Mouse (Mus musculus): ENCODE data around the gene Slc39a12.
A peak's percentile ranks its signal among the peaks of the same experiment; 100 is the strongest.

Gene Slc39a12

GRCm38 (mm10) chr2:14388162-14388561, at the start of gene Slc39a12:
Gene Slc39a12 (plus strand): TSS chr2:14388316.
- no peak for DNase-seq (ENCODE audit: low read depth)

GRCm38 (mm10) chr2:14341652-14342308, 46.3 kb upstream of the Slc39a12 start:
- DNase-seq (ENCODE audit: low read depth), result peak; percentile 85

- no peak for DNase-seq (ENCODE audit: low read depth)
Measured at GRCm38 (mm10) chr2:14342309-14342839, 45.7 kb upstream of the Slc39a12 start.

- peak; percentile 2 for DNase-seq (ENCODE audit: low read depth)
Measured at GRCm38 (mm10) chr2:14388856-14389255, 740 bp downstream of the Slc39a12 start.

- DNase-seq (ENCODE audit: low read depth), result no peak
Measured at GRCm38 (mm10) chr2:14390900-14391299, 2.8 kb downstream of the Slc39a12 start.

- no peak for DNase-seq (ENCODE audit: low read depth)
Measured at GRCm38 (mm10) chr2:14403000-14403399, 14.9 kb downstream of the Slc39a12 start.

GRCm38 (mm10) chr2:14428987-14429386, 40.9 kb downstream of the Slc39a12 start:
- DNase-seq (ENCODE audit: low read depth), result no peak

- DNase-seq (ENCODE audit: low read depth), result no peak
Measured at GRCm38 (mm10) chr2:14447322-14447721, 59.2 kb downstream of the Slc39a12 start.

GRCm38 (mm10) chr2:14450866-14451265, 62.8 kb downstream of the Slc39a12 start:
- no peak for DNase-seq (ENCODE audit: low read depth)

GRCm38 (mm10) chr2:14454946-14455631, 67.0 kb downstream of the Slc39a12 start:
- DNase-seq (ENCODE audit: low read depth), result no peak

- peak; percentile 3 for DNase-seq (ENCODE audit: low read depth)
Measured at GRCm38 (mm10) chr2:14464438-14464837, 76.3 kb downstream of the Slc39a12 start.

GRCm38 (mm10) chr2:14494132-14494531, 106.0 kb downstream of the Slc39a12 start:
- peak; percentile 5 for DNase-seq (ENCODE audit: low read depth)

- DNase-seq (ENCODE audit: low read depth), result no peak
Measured at GRCm38 (mm10) chr2:14496150-14496549, 108.0 kb downstream of the Slc39a12 start.

- DNase-seq (ENCODE audit: low read depth), result no peak
Measured at GRCm38 (mm10) chr2:14502482-14502881, 114.4 kb downstream of the Slc39a12 start.

- no peak for DNase-seq (ENCODE audit: low read depth)
Measured at GRCm38 (mm10) chr2:14518237-14518636, 130.1 kb downstream of the Slc39a12 start.

GRCm38 (mm10) chr2:14534325-14535077, 146.4 kb downstream of the Slc39a12 start:
- DNase-seq (ENCODE audit: low read depth), result peak; percentile 58

- DNase-seq (ENCODE audit: low read depth), result no peak
Measured at GRCm38 (mm10) chr2:14535246-14535671, 147.1 kb downstream of the Slc39a12 start.

- no peak for DNase-seq (ENCODE audit: low read depth)
Measured at GRCm38 (mm10) chr2:14537781-14538180, 149.7 kb downstream of the Slc39a12 start.

- DNase-seq (ENCODE audit: low read depth), result no peak
Measured at GRCm38 (mm10) chr2:14543355-14543754, 155.2 kb downstream of the Slc39a12 start.

GRCm38 (mm10) chr2:14543773-14544172, 155.7 kb downstream of the Slc39a12 start:
- DNase-seq (ENCODE audit: low read depth), result no peak
